Mouse (Mus musculus) lung, postnatal 4 days (tissue): ENCODE results near the gene Hoxd1.

ENCODE experiments used
- DNase-seq, 2 experiments: peaks; one replicate each; pipeline ENCODE4 v3.0.0; 2021

Gene Hoxd1

DNA sequence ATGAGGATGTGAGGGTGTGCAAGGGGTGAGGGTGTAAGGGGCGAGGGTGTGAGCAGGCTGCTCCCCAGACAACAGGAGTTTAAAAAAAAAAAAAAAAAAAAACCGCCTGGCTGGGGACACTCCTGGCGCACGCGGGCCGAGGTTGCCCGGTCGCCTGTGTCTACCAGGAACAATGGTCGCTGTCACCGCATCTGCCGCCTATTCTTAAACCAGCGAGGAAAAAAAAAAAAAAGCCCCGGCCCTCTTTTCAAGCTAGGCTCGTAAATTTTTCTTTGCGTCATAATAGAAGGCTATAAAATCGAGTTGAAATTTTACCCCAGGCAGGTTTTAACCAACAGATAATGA is 29.5 kb upstream of the Hoxd1 start:
- no peak for DNase-seq

DNA sequence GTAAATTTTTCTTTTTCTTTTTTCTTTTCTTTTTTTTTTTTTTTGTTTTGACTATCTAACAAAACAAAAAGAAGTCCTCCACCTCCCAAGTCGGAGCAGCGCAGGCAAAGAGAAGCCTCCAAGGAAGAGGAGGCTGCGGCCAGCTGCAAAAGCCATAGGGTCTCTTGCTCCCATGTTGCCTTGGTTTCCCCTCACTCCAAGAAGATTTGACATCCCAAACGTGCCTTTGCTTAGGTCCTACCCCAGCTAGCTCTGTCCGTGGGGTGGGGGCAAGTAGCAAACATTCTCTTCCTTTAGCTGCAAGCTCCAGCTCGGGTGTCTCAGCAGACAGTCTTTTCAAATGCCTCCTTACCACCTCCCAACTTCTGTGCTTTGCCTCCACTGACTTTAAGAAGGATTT is 29.0 kb upstream of the Hoxd1 start:
- DNase-seq = no peak

DNA sequence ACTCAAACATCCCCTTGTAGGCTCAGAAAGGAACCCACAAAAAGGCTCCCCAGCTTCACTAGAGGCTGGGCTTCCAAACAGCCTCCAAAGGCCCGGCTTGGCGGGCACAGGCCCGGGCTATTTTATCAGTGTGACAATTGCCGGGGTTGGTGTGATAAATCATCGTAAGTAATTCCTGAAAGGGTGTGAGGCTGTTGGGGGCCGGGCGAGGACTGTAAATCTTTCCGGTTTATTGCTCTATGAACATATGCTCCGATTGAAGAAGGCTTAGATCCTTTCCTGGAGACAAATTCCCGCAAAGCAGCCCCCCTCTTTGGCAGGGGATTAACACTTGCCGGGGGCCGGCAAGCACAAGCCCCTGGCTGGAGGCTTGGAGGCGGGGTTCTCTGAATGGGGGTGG is 28.3 kb upstream of the Hoxd1 start:
- no peak for DNase-seq

DNA sequence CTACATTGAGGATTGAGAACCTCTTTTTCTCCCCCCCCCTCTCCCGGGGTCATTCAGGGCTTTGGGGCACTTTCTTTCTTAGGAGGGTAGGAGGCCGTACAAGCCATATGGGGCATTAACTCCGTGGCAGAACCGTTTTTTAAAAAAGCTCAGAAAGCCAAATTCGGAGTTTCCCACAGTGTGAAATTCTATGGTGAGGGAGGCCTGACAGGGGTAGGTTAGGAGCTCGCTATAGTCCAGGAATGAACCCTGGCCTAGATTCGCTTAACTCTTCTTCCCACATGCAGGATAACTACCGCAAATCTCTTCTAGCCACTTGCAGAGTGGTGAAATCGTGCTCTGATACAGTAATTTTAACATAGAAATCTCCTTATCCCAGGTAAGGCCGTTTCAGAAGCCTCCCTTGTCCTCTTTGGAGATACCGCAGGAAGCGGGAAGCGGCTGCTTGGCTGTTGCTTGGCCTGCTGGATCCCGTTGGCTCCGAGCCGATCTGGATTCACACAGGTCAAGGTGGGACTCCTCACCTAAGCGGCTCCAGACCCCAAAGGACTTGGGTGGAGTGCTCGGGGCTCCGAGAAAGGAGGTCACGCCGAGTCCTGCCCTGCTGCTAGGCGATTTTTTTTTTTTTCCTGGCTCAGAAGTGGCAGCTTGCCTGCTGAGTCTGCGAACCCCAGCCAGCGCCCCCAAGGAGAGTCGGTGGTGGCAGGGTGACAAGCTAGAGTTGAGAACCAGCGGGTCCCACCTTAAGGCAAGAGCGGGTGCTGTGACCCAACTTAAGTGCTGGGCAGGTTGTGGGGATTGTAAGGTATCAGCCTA is 27.6 kb upstream of the Hoxd1 start:
- no peak for DNase-seq

DNA sequence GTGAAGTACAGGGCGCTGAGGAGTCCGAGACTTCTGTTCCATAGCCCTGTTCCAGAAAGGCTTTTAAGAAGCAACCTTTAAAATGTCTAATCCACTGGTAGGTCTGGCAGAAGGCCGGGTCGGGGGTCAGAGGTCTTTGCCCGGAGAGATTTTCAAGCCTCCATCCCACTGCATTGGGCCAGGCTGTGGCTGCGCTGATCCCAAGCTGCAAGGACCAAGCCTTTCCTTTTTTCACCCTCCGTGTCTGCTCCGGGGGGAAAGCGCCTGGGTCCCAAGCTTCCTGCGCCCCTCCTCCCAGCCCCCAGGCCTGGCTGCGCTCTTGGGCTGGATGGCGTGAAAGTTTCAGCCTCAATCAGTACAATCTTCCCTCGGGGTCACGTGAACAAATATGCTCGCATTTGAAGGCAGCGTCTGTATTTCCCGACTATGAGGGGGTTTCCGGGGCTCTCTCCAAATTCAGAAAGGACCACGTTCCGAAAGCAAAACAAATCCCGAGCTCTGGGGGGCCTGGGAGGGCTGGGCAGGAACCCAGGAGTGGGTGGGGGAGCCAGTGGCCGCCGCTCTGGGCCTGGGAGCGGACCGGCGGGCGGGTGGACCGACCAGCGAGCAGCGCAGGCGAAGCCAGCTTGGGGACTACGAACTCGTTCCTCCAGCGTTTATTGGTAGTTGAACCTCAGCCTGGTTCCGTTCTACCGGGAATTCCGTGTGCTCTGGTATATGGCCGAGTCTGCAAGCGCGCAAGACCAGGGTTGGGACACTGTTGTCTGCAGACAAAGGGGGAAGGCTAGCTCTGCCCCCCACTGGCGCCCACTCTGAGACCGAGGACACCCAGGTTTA is 26.7 kb upstream of the Hoxd1 start:
- no peak for DNase-seq

DNA sequence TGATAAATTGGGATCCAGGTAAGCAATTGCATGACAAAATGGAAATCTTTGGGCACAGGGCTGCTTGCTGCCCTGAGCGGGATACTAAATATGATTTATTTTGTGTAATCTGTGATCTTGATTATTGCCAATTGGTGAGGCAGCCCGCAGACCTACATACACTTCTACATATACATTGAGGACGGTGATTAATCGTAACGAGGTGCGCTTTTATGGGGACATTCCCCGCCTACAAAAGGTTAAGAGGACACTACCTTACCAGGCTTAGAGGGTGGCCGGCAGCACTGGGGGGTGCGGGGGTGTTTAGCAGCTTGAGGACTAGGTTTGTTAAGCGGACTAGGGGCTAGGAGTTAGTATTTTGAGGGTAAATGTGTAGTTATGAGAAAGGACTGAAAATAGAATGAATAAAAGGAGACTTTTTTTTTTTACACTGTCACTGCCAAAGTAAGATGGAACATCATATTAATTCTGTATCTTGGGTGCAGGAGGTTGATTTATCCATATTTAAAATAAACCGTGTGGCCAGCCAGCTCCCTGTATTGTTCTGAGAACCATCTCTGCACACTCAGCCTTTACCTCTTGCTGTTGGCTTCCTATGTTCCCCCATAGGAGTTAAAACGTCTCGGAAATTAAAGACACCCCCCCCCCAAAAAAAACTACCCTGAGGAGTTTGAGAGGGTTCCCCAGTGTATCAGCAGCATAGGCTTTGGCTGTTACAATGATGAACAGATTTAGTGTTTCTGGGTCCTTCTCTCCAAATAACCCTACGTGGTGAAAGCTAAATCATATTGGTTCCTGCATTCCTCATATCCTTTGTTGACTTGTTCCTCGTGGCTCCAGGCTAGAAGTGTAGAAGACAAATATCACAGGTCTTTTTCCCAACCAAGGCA is 25.8 kb upstream of the Hoxd1 start:
- DNase-seq = no peak

DNA sequence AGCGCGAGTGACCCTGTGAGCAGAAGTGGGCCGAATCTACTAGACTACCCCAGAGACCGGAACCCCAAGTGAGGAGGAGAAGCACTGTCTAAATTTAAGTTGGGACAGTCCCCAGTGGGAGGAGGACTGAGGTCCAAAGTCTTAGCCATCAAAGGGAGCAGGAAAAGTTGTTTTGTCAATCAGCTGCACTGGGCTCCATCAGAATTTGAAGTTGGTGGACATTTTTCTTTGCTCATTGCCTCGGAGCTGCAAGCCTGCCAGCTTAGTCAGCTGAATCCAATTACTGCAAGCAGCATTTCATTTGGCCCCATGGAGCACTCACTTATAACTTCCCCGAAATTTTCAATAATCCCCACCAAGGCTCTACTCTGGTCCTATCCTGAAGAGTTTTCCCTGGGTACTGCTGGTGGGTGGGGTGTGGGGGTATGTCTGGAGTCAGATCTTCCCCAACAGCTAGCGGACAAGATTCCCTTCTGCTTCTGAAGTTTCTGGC is 25.2 kb upstream of the Hoxd1 start:
- no peak for DNase-seq

DNA sequence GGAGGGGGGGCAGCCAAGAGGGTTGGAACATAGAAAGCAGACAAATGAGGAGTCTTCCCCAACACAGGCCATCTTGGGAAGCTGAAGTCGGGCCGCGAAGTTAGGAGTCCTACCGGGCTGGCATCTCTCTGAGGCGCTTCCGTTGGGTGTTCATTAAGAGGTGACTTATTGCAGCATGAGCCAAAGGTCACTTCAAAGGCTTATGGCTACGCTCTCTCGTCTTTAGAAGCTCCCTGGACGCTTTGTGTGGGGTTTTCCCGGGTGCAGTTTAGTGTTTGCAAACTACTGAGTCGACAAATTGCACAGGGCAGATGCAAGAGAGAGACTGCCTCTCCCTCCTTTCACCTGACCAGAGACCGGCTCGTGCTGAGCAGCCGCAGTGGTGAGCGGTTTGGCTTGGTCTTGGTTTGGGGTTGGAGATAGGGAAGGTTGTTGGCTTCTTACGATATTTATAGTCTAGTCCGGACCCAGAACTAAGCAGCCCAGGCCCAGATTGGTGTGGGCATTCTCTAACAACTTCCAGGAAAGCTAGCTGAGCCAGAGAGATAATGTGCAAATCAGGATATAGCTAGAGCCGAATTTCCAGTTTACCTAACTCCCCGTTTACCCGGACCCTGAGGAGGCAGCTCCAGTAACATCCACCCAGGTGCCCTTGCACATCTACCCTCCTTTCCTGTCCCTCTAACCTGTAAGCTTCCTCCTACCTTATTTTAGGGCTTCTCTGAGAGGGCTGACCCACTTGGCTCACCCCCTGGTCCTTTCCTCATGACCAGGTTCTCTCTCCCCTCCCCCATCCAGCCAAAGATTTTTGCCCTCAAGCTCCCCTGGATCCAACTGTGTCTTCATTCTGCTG is 23.9 kb upstream of the Hoxd1 start:
- no peak for DNase-seq

DNA sequence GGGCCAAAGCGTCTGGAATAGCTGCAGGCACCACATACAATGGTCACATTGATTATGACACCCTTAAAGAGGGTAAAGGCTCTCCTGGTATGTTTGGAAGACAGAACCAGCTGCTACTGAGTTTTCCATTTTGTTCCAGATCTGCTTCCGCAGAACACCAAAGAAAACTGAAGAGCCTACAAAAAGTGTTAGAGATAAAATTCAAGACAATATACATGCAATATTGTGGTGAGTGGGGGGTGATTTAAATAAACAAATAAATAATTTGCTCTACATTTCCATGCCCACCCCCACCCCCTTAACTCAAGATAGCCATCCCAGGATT is 23.3 kb upstream of the Hoxd1 start:
- no peak for DNase-seq

DNA sequence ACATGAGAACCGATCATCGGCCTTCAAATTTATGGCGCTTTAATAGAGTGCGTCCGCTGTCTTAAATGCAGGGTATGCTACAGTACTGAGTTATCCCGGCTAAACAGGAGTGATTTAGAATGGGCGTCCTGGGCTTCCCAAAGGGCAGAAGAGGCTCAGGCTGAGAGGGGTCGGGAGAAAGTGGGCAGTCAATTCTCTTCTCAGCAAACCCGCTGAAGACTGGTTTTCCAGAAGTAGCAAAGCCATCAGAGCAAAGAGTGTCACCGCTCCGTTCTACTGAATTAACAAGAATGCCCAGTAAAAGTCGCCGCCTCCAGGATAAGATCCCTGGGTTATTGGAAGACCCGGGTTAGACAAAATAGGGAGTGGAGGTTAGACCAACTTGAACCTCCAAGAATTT is 22.9 kb upstream of the Hoxd1 start:
- no peak for DNase-seq

DNA sequence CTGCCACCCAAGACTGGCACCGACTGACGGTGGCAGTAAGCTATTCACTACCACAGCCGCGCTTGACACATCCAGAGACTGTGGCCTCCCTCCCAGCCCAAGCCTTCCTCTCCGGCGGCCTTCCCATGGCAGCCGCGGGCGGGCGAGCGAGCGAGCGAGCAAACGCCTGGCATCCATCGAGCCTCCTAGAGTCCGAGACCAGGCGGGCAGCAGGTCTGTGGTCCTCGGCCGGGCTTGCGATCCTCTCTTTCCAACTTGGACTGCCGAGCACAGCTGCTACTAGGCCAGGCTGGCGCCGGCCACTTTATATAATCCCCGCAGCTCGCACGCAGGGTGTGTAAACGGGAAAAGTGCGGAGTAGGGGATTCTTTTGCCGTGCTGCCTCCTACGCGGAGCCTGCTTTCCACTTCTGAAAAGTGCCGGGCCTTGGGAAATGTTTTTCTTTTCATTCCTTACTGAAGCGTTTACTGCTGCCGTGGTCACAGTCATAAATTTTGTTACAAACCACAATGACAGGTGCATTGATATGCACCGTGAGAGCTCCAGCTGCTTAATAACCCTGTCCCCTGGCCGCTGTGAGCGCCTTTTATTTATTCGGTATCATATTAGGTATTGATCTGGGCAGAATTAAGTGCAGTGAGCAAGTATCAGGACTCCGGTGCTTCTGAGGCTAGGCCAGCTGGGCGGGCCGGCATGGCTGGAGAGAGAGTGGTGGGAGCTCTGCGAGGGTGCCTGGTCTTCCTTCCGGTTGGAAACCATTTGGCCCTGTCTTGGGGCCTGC is 22.3 kb upstream of the Hoxd1 start:
- DNase-seq = no peak

DNA sequence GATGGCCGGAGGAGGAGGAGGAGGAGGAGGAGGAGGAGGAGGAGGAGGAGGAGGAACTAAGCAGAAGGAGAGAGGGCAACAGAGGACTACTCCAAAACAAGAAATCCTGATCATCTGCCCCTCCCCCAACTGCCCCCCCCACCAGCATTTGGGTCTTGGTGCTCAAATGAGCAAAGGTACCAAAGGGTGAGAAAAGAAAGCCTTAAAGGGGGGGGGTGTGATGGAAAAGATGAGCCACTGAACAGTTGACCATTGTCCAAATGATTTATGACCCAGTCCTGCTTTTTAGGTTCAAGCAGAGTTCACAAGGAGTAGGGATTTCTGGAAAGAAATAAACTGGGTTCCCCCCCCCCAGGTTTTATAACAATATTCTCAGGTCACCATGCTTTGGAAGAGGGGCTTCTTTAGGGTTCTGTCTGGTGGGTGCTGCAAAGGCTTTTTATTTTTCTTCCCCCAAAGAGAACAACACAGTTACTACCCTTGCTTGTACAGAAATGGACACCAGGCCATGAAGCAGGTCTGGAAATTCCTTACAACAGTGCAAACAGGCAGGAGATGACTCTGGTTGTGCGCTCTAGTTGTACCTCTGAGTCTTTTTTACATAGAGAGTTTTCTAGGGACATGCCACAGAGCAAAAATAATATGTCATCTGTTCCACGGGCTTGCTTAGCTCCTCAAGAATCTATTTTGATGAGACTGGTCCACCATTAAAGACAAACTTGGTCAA is 21.4 kb upstream of the Hoxd1 start:
- no peak for DNase-seq

DNA sequence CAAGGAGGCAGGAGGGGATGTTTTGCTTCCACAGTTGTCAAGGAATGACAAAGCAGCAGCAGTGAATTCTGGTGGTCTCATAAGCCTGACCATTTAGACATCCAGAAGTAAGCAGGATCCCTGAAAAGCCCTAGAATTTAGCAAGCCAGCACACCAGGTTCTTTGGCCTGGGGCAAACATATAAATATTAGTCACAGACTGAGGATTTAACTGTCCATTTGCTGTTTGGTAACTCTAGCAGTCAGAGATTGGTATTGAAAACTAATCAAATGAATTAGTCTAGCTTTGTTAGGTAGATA is 20.9 kb upstream of the Hoxd1 start:
- DNase-seq = no peak

DNA sequence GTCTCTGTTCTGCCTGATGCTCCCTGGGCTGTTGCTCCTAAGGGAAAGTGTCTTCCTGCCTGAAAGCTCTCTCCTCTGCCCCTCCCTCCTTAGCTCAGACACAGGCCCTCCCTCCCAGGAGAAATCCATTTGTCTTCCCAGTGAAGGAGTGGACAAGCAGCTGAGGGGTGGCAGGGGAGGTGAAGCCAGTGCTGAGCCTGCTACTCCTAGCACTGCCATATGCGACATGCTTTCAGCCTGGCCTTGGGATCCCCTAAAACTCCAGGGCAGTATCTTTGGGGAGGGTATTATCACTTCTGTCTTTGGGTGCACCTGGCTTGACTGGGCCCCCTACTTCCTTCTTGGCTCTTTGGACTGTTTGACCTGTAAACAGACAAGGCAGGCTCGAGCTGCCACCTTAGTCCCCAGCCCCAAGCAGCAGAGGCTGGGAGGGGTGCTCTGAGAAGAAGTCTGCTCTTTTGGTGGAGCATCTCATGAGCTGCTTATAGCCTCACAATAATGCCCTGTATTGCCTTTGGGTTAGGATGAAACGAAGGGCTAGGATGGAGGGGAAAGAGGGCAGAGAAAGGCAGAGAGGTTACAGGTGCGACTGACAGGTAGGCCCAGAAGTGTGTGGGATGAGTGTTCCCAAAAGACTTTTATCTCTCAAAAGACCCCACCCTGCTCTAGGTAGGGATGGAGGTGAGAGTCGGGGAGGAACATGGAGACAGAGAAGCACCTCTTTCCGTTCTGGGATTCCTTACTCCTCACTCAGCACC is 17.1 kb upstream of the Hoxd1 start:
- DNase-seq = no peak

DNA sequence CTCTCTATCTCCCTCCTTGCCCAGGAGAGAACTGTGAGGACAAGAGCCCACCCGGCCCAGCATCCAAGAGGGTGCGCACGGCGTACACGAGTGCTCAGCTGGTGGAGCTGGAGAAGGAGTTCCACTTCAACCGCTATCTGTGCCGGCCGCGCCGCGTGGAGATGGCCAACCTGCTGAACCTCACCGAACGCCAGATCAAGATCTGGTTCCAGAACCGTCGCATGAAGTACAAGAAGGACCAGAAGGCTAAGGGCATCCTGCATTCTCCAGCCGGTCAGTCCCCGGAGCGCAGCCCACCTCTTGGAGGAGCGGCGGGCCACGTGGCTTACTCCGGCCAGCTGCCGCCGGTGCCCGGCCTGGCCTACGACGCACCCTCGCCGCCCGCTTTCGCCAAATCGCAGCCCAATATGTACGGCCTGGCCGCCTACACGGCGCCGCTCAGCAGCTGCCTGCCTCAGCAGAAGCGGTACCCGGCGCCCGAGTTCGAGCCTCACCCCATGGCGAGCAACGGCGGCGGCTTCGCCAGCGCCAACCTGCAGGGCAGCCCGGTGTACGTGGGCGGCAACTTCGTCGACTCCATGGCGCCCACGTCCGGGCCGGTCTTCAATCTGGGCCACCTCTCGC is 16.4 kb upstream of the Hoxd1 start:
- no peak for DNase-seq

DNA sequence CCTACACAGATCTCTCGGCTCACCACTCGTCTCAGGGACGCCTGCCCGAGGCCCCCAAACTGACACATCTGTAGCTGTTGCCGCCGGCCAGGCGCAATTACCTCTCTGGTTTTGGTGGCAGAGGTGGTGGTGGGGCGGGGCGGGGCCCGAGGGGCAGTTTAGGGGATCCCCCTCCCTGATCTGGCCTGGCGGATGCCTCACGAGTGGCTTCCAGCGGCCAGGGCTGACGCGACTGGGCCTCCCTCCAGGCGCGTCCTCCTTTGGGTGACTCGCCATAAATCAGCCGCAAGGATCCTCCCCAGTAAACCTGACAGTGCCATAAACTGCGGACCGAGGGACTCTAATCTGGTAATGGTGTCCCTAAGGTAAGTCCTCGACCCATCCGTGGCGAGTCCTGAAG is 15.8 kb upstream of the Hoxd1 start:
- no peak for DNase-seq

DNA sequence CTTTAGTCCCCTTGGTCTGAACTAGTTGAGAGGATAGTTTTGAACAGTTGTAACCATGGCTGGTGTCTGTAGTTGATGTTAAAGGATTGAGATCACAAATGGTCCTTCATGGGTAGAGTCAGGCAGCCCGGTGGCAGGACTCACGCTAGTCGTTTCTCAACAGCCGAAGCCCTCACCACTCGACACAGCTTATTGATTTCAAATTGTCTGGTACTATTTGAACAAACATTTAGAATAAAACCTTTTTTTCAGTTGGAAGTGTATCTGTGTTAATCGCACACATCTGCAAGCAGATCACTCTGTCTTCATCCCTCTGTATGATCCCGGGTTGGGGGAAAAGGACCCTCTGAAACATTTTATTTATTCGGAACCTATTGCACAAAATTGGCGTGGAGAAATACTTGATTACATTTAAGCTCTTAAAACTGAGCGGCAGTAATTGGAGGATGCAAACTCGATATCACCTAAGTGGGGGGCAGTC is 15.1 kb upstream of the Hoxd1 start:
- DNase-seq = no peak

DNA sequence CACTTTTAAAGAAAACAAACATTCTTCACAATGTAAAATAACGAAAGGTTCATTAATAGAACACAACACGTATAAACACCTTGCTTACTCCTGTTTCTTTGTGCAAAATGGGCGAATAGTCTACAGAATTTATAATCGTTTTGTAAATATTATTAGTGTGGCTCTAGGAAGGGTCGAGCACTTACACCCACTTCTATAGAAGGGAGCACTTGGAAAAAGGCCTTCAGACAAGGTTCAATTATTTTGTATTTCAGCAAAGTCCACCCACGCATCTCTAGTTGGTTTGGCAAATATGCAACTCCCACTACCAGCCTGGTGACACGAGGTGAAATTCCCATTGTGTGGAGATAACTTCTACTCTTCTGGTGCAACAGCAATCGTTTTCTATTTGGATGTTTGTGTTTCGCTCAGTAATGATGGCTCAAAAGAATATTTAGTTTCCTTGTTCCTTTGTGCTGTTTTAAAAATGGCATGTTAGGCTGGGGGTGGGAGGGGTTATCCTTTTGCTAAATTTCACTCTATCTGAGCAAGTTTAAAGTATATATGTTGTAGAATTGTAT is 14.3 kb upstream of the Hoxd1 start:
- no peak for DNase-seq
